Mouse (Mus musculus) MEL (cell line): ENCODE results near the gene Mfsd4a. TPM values are rescaled to one million over a fixed set of nuclear protein-coding genes. Genes with fewer than 3 reads are reported as not detected.

Experiments used
- DNase-seq: peaks from one replicate; pipeline ENCODE4 v3.0.0; 2011; ENCODE audit warnings: low read depth, low spot score
- H3K27ac ChIP-seq: 2 replicates; pipeline ENCODE4 v1.5.1; 2012; ENCODE audit warnings: low read depth, mild to moderate bottlenecking, control low read depth, low read length, moderate library complexity; ENCODE audit not compliant: control insufficient read depth
- H3K27me3 ChIP-seq, 2 experiments: fragments of 150-350 bp in 1 of 2; sonication (generic) in 1 of 2; 2 replicates each; pipeline ENCODE4 v1.6.1; 2012; ENCODE audit warnings: low read length in 2 of 2, mild to moderate bottlenecking in 2 of 2, improper control_type of control experiment in 1 of 2, moderate library complexity in 1 of 2; ENCODE audit not compliant: insufficient read depth in 2 of 2, control insufficient read depth in 1 of 2
- H3K36me3 ChIP-seq, 2 experiments: 2 replicates each; pipeline ENCODE4 v1.6.1; 2012 to 2014; ENCODE audit warnings: low read length in 2 of 2, improper control_type of control experiment in 1 of 2, inconsistent platforms in 1 of 2, mild to moderate bottlenecking in 1 of 2; ENCODE audit not compliant: insufficient read depth in 2 of 2, control insufficient read depth in 1 of 2
- H3K4me1 ChIP-seq, 2 experiments: fragments of 150-350 bp in 1 of 2; sonication (generic) in 1 of 2; 2 replicates each; pipeline ENCODE4 v1.6.1; 2012; ENCODE audit warnings: low read length in 2 of 2, improper control_type of control experiment in 1 of 2, mild to moderate bottlenecking in 1 of 2; ENCODE audit not compliant: insufficient read depth in 2 of 2, control insufficient read depth in 1 of 2
- H3K4me3 ChIP-seq, 2 experiments: fragments of 150-350 bp in 1 of 2; sonication (generic) in 1 of 2; 2 replicates each; pipeline ENCODE4 v1.5.1; 2012; ENCODE audit warnings: low read depth in 2 of 2, low read length in 2 of 2, mild to moderate bottlenecking in 2 of 2, moderate library complexity in 2 of 2, control low read depth in 1 of 2, improper control_type of control experiment in 1 of 2; ENCODE audit not compliant: control insufficient read depth in 1 of 2, insufficient read depth in 1 of 2
- H3K79me2 ChIP-seq: 2 replicates; pipeline ENCODE4 v1.6.1; 2012; ENCODE audit warnings: mild to moderate bottlenecking, low read length, moderate library complexity; ENCODE audit not compliant: control insufficient read depth, poor library complexity, insufficient read depth
- H3K9ac ChIP-seq: 2 replicates; pipeline ENCODE4 v1.6.1; 2012; ENCODE audit warnings: low read depth, mild to moderate bottlenecking, control low read depth, low read length, moderate library complexity; ENCODE audit not compliant: control insufficient read depth, poor library complexity, severe bottlenecking
- H3K9me3 ChIP-seq: fragments of 150-350 bp; sonication (generic); replicated peaks from 2 replicates; pipeline ENCODE4 v1.6.1; 2012; ENCODE audit warnings: mild to moderate bottlenecking, low read length, improper control_type of control experiment, moderate library complexity; ENCODE audit not compliant: insufficient read depth
- CHD1 ChIP-seq: IDR thresholded peaks from 2 replicates; pipeline ENCODE4 v1.6.1; 2012; ENCODE audit warnings: low read depth, mild to moderate bottlenecking, inconsistent platforms, low read length, improper control_type of control experiment
- CTCF ChIP-seq, 3 experiments: IDR thresholded peaks in 2 of 3; conservative IDR thresholded peaks in 1 of 3; 2 replicates each; pipeline ENCODE4 v1.5.1; 2011 to 2012; ENCODE audit warnings: low read length in 3 of 3, low read depth in 2 of 3, mild to moderate bottlenecking in 2 of 3, improper control_type of control experiment in 1 of 3, inconsistent platforms in 1 of 3, mixed read lengths in 1 of 3, moderate library complexity in 1 of 3; ENCODE audit not compliant: control insufficient read depth in 1 of 3, insufficient read depth in 1 of 3, poor library complexity in 1 of 3, severe bottlenecking in 1 of 3
- E2F4 ChIP-seq: IDR thresholded peaks from 2 replicates; pipeline ENCODE4 v1.6.1; 2011; ENCODE audit warnings: low read depth, low read length, improper control_type of control experiment, borderline replicate concordance
- ELF1 ChIP-seq: IDR thresholded peaks from 2 replicates; pipeline ENCODE4 v1.6.1; 2014; ENCODE audit warnings: low read depth, mild to moderate bottlenecking, inconsistent platforms, low read length, improper control_type of control experiment, moderate library complexity
- EP300 ChIP-seq, 2 experiments: IDR thresholded peaks; 2 replicates each; pipeline ENCODE4 v1.6.1; 2011; ENCODE audit warnings: improper control_type of control experiment in 2 of 2, low read length in 2 of 2, low read depth in 1 of 2, mild to moderate bottlenecking in 1 of 2
- ETS1 ChIP-seq: IDR thresholded peaks from 2 replicates; pipeline ENCODE4 v1.6.1; 2012; ENCODE audit warnings: low read depth, mild to moderate bottlenecking, inconsistent platforms, low read length, improper control_type of control experiment, moderate library complexity
- GABPA ChIP-seq: IDR thresholded peaks from 2 replicates; pipeline ENCODE4 v1.6.1; 2012; ENCODE audit warnings: low read depth, mild to moderate bottlenecking, inconsistent platforms, low read length, improper control_type of control experiment, moderate library complexity
- HCFC1 ChIP-seq: IDR thresholded peaks from 2 replicates; pipeline ENCODE4 v1.6.1; 2012; ENCODE audit warnings: low read depth, mild to moderate bottlenecking, inconsistent platforms, low read length, improper control_type of control experiment, moderate library complexity
- MAX ChIP-seq: IDR thresholded peaks from 2 replicates; pipeline ENCODE4 v1.6.1; 2011; ENCODE audit warnings: low read length, improper control_type of control experiment
- MYB ChIP-seq: IDR thresholded peaks from 2 replicates; pipeline ENCODE4 v1.6.1; 2011; ENCODE audit warnings: mild to moderate bottlenecking, low read depth, low read length, improper control_type of control experiment
- MYC ChIP-seq: IDR thresholded peaks from 2 replicates; pipeline ENCODE4 v1.6.1; 2011; ENCODE audit warnings: low read depth, mild to moderate bottlenecking, low read length, improper control_type of control experiment, moderate library complexity
- NELFE ChIP-seq: IDR thresholded peaks from 2 replicates; pipeline ENCODE4 v1.6.1; 2011; ENCODE audit warnings: low read depth, low read length, improper control_type of control experiment
- NRF1 ChIP-seq: IDR thresholded peaks from 2 replicates; pipeline ENCODE4 v1.6.1; 2014; ENCODE audit warnings: low read depth, mild to moderate bottlenecking, inconsistent platforms, low read length, improper control_type of control experiment, moderate library complexity; ENCODE audit not compliant: poor library complexity, insufficient read depth, severe bottlenecking
- RCOR1 ChIP-seq: IDR thresholded peaks from 2 replicates; pipeline ENCODE4 v1.6.1; 2012; ENCODE audit warnings: low read depth, mild to moderate bottlenecking, inconsistent platforms, low read length, improper control_type of control experiment
- SMC3 ChIP-seq: IDR thresholded peaks from 2 replicates; pipeline ENCODE4 v1.6.1; 2011; ENCODE audit warnings: low read depth, low read length, improper control_type of control experiment
- TAL1 ChIP-seq: IDR thresholded peaks from 2 replicates; pipeline ENCODE4 v1.6.1; 2012; ENCODE audit warnings: mild to moderate bottlenecking, inconsistent platforms, low read length, moderate library complexity, mixed read lengths
- TBP ChIP-seq: IDR thresholded peaks from 2 replicates; pipeline ENCODE4 v1.8.0; 2011; ENCODE audit warnings: low read depth, low read length, improper control_type of control experiment
- TCF12 ChIP-seq: IDR thresholded peaks from 2 replicates; pipeline ENCODE4 v1.6.1; 2014; ENCODE audit warnings: low read depth, mild to moderate bottlenecking, inconsistent platforms, low read length, improper control_type of control experiment, moderate library complexity
- UBTF ChIP-seq: IDR thresholded peaks from 2 replicates; pipeline ENCODE4 v1.6.1; 2012; ENCODE audit warnings: low read depth, mild to moderate bottlenecking, inconsistent platforms, low read length, improper control_type of control experiment, moderate library complexity, borderline replicate concordance; ENCODE audit not compliant: insufficient read depth
- USF1 ChIP-seq: IDR thresholded peaks from 2 replicates; pipeline ENCODE4 v1.6.1; 2014; ENCODE audit warnings: low read depth, mild to moderate bottlenecking, inconsistent platforms, low read length, improper control_type of control experiment, moderate library complexity
- USF2 ChIP-seq, 2 experiments: IDR thresholded peaks; 2 replicates each; pipeline ENCODE4 v1.6.1; 2011 to 2012; ENCODE audit warnings: improper control_type of control experiment in 2 of 2, low read length in 2 of 2, borderline replicate concordance in 1 of 2, inconsistent platforms in 1 of 2, low read depth in 1 of 2, mild to moderate bottlenecking in 1 of 2; ENCODE audit not compliant: insufficient read depth in 1 of 2
- ZKSCAN1 ChIP-seq: IDR thresholded peaks from 2 replicates; pipeline ENCODE4 v1.6.1; 2012; ENCODE audit warnings: low read depth, mild to moderate bottlenecking, inconsistent platforms, low read length, improper control_type of control experiment, moderate library complexity
- polyA plus RNA-seq, 2 experiments: library from polyadenylated mRNA; stranded (reverse) in 1 of 2; unstranded in 1 of 2; fragments of >175 nt in 1 of 2; fragments of >200 nt in 1 of 2; gene quantifications; 2 replicates each; pipeline versions ENCODE4 v1.2.1 to v1.2.4; 2012; ENCODE audit warnings: low replicate concordance in 2 of 2, low read depth in 1 of 2; ENCODE audit not compliant: insufficient read length in 2 of 2, insufficient read depth in 1 of 2, missing spikeins in 1 of 2
- total RNA-seq: library from RNA; depleted of rRNA; stranded (reverse); fragments of 300-350 nt; gene quantifications from 2 replicates; pipeline ENCODE4 v1.2.3, GENCODE M21; 2012

Gene Mfsd4a
- total and polyA plus RNA-seq, 3 experiments, result 3.6 to 15.5 TPM; not detected in 1

DNA sequence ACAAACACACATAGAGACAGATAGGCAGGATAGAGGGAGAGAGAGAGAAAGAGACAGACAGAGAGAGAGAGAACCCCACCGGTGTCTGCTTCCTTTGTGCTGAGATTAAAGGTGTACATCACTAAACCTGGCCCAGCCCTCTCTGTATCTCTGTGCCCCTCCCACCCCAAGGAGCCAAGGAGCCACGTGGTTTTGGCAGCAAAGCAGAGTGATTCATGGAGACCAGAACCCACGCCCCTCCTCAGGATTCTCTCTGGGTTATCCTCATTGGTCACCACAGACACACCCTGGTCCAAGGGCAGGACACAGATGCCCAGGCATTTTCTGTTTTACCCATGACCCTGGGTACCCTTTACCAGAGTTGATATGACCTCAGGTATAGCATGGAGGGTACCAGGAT is 45.2 kb upstream of the Mfsd4a start:
- Histone ChIP-seq H3K4me1 (no peaks in the 10 kb centered on the region), H3K36me3 (no peaks in the 10 kb centered on the region), H3K9ac (no peak overlapping the region), H3K79me2 (no peaks in the 10 kb centered on the region), H3K27me3 (no peaks in the 10 kb centered on the region), H3K4me3 (no peak overlapping the region), H3K9me3 (no peaks in the 10 kb centered on the region), H3K27ac (no peak overlapping the region)
- no peak for DNase-seq
- TF ChIP-seq HCFC1 (no peak), UBTF (no peak), ETS1 (no peak), MYB (no peak)

GRCm38 (mm10) chr1:132112426-132112825 is 44.6 kb upstream of the Mfsd4a start:
- H3K9me3 ChIP-seq, result no peaks in the 10 kb centered on the region
- TF ChIP-seq GABPA (no peak), UBTF (no peak), TCF12 (no peak), CTCF (IDR thresholded peaks at IDR 0.05 in 2 of 3, conservative IDR thresholded peaks at IDR 0.05 in 1 of 3; ENCODE audit: control insufficient read depth in 1 of 3, insufficient read depth in 1 of 3, low read depth in 2 of 3, low read length in 3 of 3, poor library complexity in 1 of 3, severe bottlenecking in 1 of 3) (no peak), EP300 (IDR thresholded peaks at IDR 0.05; ENCODE audit: low read depth in 1 of 2, low read length in 2 of 2) (no peak), USF2 (IDR thresholded peaks at IDR 0.05; ENCODE audit: borderline replicate concordance in 1 of 2, insufficient read depth in 1 of 2, low read depth in 1 of 2, low read length in 2 of 2) (no peak)
- H3K27ac ChIP-seq, result no peak overlapping the region
- 0 out of 4 replicates have a peak, but pooled peaks cover 0 to 4% of the 10 kb centered on the region in 2 experiments for H3K27me3 ChIP-seq
- no peaks in the 10 kb centered on the region for H3K36me3 ChIP-seq
- no peak overlapping the region for H3K4me3 ChIP-seq
- H3K4me1 ChIP-seq, result no peaks in the 10 kb centered on the region
- no peaks in the 10 kb centered on the region for H3K79me2 ChIP-seq
- DNase-seq, result no peak
- H3K9ac ChIP-seq, result no peak overlapping the region

DNA sequence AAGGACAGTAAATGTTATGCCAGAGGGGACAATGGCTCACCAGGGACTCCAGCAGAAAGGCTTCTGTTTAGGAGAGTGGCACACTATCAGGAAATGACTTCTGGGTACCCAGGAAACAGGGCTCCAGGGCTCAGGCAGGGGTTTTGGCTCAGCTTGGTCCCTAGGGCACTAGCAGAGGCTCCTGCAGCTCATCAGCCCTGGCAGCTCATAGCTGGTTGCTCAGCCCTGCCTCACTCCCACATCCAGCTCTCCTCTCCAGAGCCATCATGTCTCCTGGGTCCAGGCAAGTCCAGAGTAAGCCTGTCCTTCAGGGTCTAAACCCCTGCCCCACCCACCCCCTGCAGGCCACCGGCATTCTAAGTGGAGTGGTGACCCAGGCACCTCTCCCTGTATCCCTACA is 43.5 kb upstream of the Mfsd4a start:
- Histone ChIP-seq H3K79me2 (no peaks in the 10 kb centered on the region), H3K4me3 (no peak overlapping the region), H3K27ac (no peak overlapping the region), H3K27me3 (peaks cover 0 to 4% of the 10 kb centered on the region in 2 experiments; a peak in 2 of 4 replicates), H3K9ac (no peak overlapping the region), H3K36me3 (no peaks in the 10 kb centered on the region), H3K9me3 (no peaks in the 10 kb centered on the region), H3K4me1 (no peaks in the 10 kb centered on the region)
- DNase-seq, result no peak
- TF ChIP-seq ZKSCAN1 (no peak), CHD1 (no peak), NRF1 (no peak), ELF1 (no peak), TAL1 (no peak), GABPA (no peak), E2F4 (no peak), RCOR1 (no peak), MYC (no peak), TCF12 (no peak), USF1 (no peak), NELFE (no peak), SMC3 (no peak), MAX (no peak), TBP (no peak)
